In the genomic region with DNA sequence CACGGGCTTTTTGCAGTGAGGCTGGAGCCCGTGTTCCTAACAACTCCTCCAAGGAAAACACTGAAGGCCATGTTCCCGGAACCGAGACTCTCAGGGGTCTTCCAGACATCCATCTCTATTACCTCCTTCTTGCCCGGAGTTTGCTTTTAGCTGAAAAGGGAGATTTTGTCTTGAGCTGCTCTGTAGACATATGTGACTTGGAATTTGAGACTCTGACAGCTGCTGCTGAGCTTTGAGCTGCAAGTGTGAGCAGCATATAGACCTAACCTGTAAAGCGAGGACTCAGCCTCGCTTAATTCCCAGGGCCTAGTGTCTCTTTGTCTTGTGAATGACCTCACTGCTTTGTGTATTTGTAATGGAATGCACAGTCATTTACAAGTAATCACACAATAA, we compare ENCODE assay signal across 15 mouse cellular contexts. TPM values are rescaled to one million over a fixed set of nuclear protein-coding genes. Genes with fewer than 3 reads are reported as not detected.
DNase-seq lines count a peak whose midpoint lies in the region; ATAC-seq and TF ChIP-seq lines count a peak whose summit lies in the region.
"Had no signal": no experiment of that assay in that cellular context is flagged by ENCODE, and none has a peak within 500 bp of the region (broad histone marks: within the 10 kb centered on the region; RNA-seq: fewer than 3 reads in every experiment).

No protein-coding gene starts in this region.

- DNase-seq in forebrain, embryonic 14.5 days (ENCODE audit: low spot score) = no peak
- no peak for DNase-seq in kidney, adult 2 months
- DNase-seq in embryonic facial prominence, embryonic 11.5 days (ENCODE audit: low spot score) = peak; percentile 38
- DNase-seq in layer of hippocampus, postnatal 25 days (ENCODE audit: extremely low spot score in 1 of 2, low spot score in 1 of 2) = no peak
- DNase-seq in urinary bladder, adult 2 months (ENCODE audit: low spot score) = no peak
- DNase-seq: cerebellum, adult 9-11 months; spleen, adult 18-20 months; thymus, postnatal 36 days had no signal

- H3K9ac ChIP-seq in forebrain, embryonic 12.5 days = no peak overlapping the region
- no peak overlapping the region for H3K9ac ChIP-seq in forebrain, embryonic 14.5 days (ENCODE audit: low read length)
- no peak overlapping the region for H3K9ac ChIP-seq in kidney, embryonic 16.5 days (replicated peaks; ENCODE audit: low read length)
- H3K9ac ChIP-seq in embryonic facial prominence, embryonic 11.5 days (replicated peaks; ENCODE audit: low read length) = no peak overlapping the region; the same call in 1 of the 2 replicates
- no peak overlapping the region for H3K9ac ChIP-seq in neural tube, embryonic 13.5 days
- H3K9ac ChIP-seq: forebrain, embryonic 15.5 days; midbrain, embryonic 12.5 days had no signal

- ATAC-seq in forebrain, embryonic 12.5 days (ENCODE audit: low FRiP score) = no peak
- no peak for ATAC-seq in forebrain, embryonic 14.5 days
- peak; percentile 25; the same call in 1 of the 2 replicates for ATAC-seq in kidney, embryonic 16.5 days (ENCODE audit: low FRiP score, low TSS enrichment)
- ATAC-seq in embryonic facial prominence, embryonic 11.5 days (replicated peaks; ENCODE audit: insufficient number of reproducible peaks, low FRiP score, low TSS enrichment, low read depth) = peak; percentile 60; the same call in 1 of the 2 replicates
- ATAC-seq in neural tube, embryonic 13.5 days (ENCODE audit: low read depth) = no peak

- H3K9me3 ChIP-seq in forebrain, embryonic 12.5 days = no peaks in the 10 kb centered on the region
- H3K9me3 ChIP-seq in forebrain, embryonic 14.5 days (replicated peaks; ENCODE audit: control insufficient read depth, low read length) = no peaks in the 10 kb centered on the region
- no peaks in the 10 kb centered on the region for H3K9me3 ChIP-seq in kidney, embryonic 16.5 days (ENCODE audit: low read length)
- H3K9me3 ChIP-seq in embryonic facial prominence, embryonic 11.5 days (replicated peaks; ENCODE audit: control insufficient read depth, low read length) = no peaks in the 10 kb centered on the region
- no peaks in the 10 kb centered on the region for H3K9me3 ChIP-seq in neural tube, embryonic 13.5 days
- H3K9me3 ChIP-seq: forebrain, embryonic 15.5 days; hindbrain, embryonic 10.5 days; midbrain, embryonic 12.5 days had no signal

- H3K4me3 ChIP-seq in forebrain, embryonic 12.5 days (replicated peaks) = no peak overlapping the region
- H3K4me3 ChIP-seq in forebrain, embryonic 14.5 days (ENCODE audit: low read depth, low read length) = no peak overlapping the region
- H3K4me3 ChIP-seq in kidney, embryonic 16.5 days (ENCODE audit: low read length) = no peak overlapping the region
- no peak overlapping the region for H3K4me3 ChIP-seq in kidney, adult 2 months (ENCODE audit: insufficient read depth, low read depth, low read length)
- no peak overlapping the region for H3K4me3 ChIP-seq in embryonic facial prominence, embryonic 11.5 days (ENCODE audit: low read depth, low read length)
- no peak overlapping the region for H3K4me3 ChIP-seq in neural tube, embryonic 13.5 days
- H3K4me3 ChIP-seq: forebrain, embryonic 15.5 days; hindbrain, embryonic 10.5 days; midbrain, embryonic 12.5 days had no signal

- no peak for TF ChIP-seq CTCF in kidney, adult 2 months (conservative IDR thresholded peaks at IDR 0.05; ENCODE audit: insufficient read depth, insufficient read length, low read depth, low read length)

- no peaks in the 10 kb centered on the region for H3K27me3 ChIP-seq in forebrain, embryonic 12.5 days
- no peaks in the 10 kb centered on the region for H3K27me3 ChIP-seq in forebrain, embryonic 14.5 days (replicated peaks; ENCODE audit: control insufficient read depth, insufficient read depth, low read length)
- H3K27me3 ChIP-seq in kidney, embryonic 16.5 days (ENCODE audit: insufficient read depth, low read length) = no peaks in the 10 kb centered on the region
- no peaks in the 10 kb centered on the region for H3K27me3 ChIP-seq in kidney, adult 2 months (replicated peaks; ENCODE audit: control insufficient read depth, insufficient read depth, low read length)
- no peaks in the 10 kb centered on the region for H3K27me3 ChIP-seq in embryonic facial prominence, embryonic 11.5 days (ENCODE audit: control insufficient read depth, insufficient read depth, low read length)
- no peaks in the 10 kb centered on the region for H3K27me3 ChIP-seq in neural tube, embryonic 13.5 days
- H3K27me3 ChIP-seq: forebrain, embryonic 15.5 days; midbrain, embryonic 12.5 days had no signal

- H3K27ac ChIP-seq in forebrain, embryonic 12.5 days = 0 out of 2 replicates have a peak overlapping the region, but pooled peaks have one; percentile 25
- no peak overlapping the region for H3K27ac ChIP-seq in forebrain, embryonic 14.5 days (ENCODE audit: low read depth, low read length)
- peak overlapping the region; percentile 79 for H3K27ac ChIP-seq in kidney, embryonic 16.5 days (ENCODE audit: low read length)
- H3K27ac ChIP-seq in kidney, adult 2 months (ENCODE audit: insufficient read depth, low read depth, low read length) = no peak overlapping the region
- peak overlapping the region; percentile 62 for H3K27ac ChIP-seq in embryonic facial prominence, embryonic 11.5 days (replicated peaks; ENCODE audit: low read depth, low read length)
- 0 out of 2 replicates have a peak overlapping the region, but pooled peaks have one; percentile 29 for H3K27ac ChIP-seq in neural tube, embryonic 13.5 days (replicated peaks)
- H3K27ac ChIP-seq: forebrain, embryonic 15.5 days; midbrain, embryonic 12.5 days had no signal

- WGBS in forebrain, embryonic 12.5 days = 38% methylated on average over 7 of the region's 7 CpGs
- 29% methylated on average over 7 of the region's 7 CpGs for WGBS in forebrain, embryonic 14.5 days
- 17% methylated on average over 7 of the region's 7 CpGs for WGBS in kidney, embryonic 16.5 days
- 49% methylated on average over 7 of the region's 7 CpGs for WGBS in kidney, adult 2 months
- WGBS in embryonic facial prominence, embryonic 11.5 days = 32% methylated on average over 7 of the region's 7 CpGs
- 53% methylated on average over 7 of the region's 7 CpGs for WGBS in neural tube, embryonic 13.5 days

- TF ChIP-seq POLR2A in kidney, adult 2 months (IDR thresholded peaks at IDR 0.05; ENCODE audit: low read depth, low read length) = no peak

- H3K4me2 ChIP-seq in forebrain, embryonic 12.5 days = no peak overlapping the region
- no peak overlapping the region for H3K4me2 ChIP-seq in forebrain, embryonic 14.5 days (ENCODE audit: low read length)
- no peak overlapping the region for H3K4me2 ChIP-seq in kidney, embryonic 16.5 days (replicated peaks; ENCODE audit: low read depth, low read length)
- no peak overlapping the region for H3K4me2 ChIP-seq in embryonic facial prominence, embryonic 11.5 days (ENCODE audit: low read depth, low read length)
- H3K4me2 ChIP-seq in neural tube, embryonic 13.5 days = no peak overlapping the region
- H3K4me2 ChIP-seq: forebrain, embryonic 15.5 days; liver, embryonic 11.5 days; midbrain, embryonic 12.5 days had no signal

- H3K36me3 ChIP-seq in forebrain, embryonic 12.5 days (replicated peaks) = no peaks in the 10 kb centered on the region
- no peaks in the 10 kb centered on the region for H3K36me3 ChIP-seq in forebrain, embryonic 14.5 days (ENCODE audit: control insufficient read depth, insufficient read depth, low read length)
- no peaks in the 10 kb centered on the region for H3K36me3 ChIP-seq in kidney, embryonic 16.5 days (ENCODE audit: insufficient read depth, low read length)
- no peaks in the 10 kb centered on the region; the same call in 1 of the 2 replicates for H3K36me3 ChIP-seq in kidney, adult 2 months (ENCODE audit: control insufficient read depth, insufficient read depth, low read length)
- no peaks in the 10 kb centered on the region for H3K36me3 ChIP-seq in embryonic facial prominence, embryonic 11.5 days (replicated peaks; ENCODE audit: control insufficient read depth, insufficient read depth, low read depth, low read length)
- H3K36me3 ChIP-seq in neural tube, embryonic 13.5 days = no peaks in the 10 kb centered on the region
- H3K36me3 ChIP-seq: forebrain, embryonic 15.5 days; hindbrain, embryonic 10.5 days; midbrain, embryonic 12.5 days had no signal

- H3K4me1 ChIP-seq in forebrain, embryonic 12.5 days = peaks cover 18% of the 10 kb centered on the region
- peaks cover 10% of the 10 kb centered on the region; the same call in 1 of the 2 replicates for H3K4me1 ChIP-seq in forebrain, embryonic 14.5 days (ENCODE audit: control insufficient read depth, insufficient read depth, low read length)
- peaks cover 75% of the 10 kb centered on the region for H3K4me1 ChIP-seq in kidney, embryonic 16.5 days (ENCODE audit: insufficient read depth, low read length)
- peaks cover 18% of the 10 kb centered on the region for H3K4me1 ChIP-seq in kidney, adult 2 months (ENCODE audit: control insufficient read depth, insufficient read depth, low read length)
- H3K4me1 ChIP-seq in embryonic facial prominence, embryonic 11.5 days (ENCODE audit: control insufficient read depth, insufficient read depth, low read length) = no peaks in the 10 kb centered on the region
- H3K4me1 ChIP-seq in neural tube, embryonic 13.5 days (replicated peaks) = peaks cover 33% of the 10 kb centered on the region

RNA-seq across cellular contexts. Expression of a gene that starts 49.8 kb away (rescaled TPM):
- polyA plus RNA-seq in forebrain, embryonic 12.5 days (2016; fragmentation: Nextera tagmentation; extraction: Ambion mirVana) = 16.1 and 18.1 TPM in 2 replicates
- polyA plus RNA-seq in forebrain, embryonic 14.5 days (2014; fragmentation: Nextera tagmentation; extraction: Ambion mirVana) = 4.8 and 6.7 TPM in 2 replicates
- 54.0 and 66.8 TPM in 2 replicates for polyA plus RNA-seq in kidney, embryonic 16.5 days (2015; fragmentation: Nextera tagmentation; extraction: Ambion mirVana)
- 15.9 and 20.2 TPM in 2 replicates for polyA plus RNA-seq in kidney, adult 2 months (2012; rRNA removed)
- 23.3 and 27.7 TPM in 2 replicates for polyA plus RNA-seq in embryonic facial prominence, embryonic 11.5 days (2014; fragmentation: Nextera tagmentation; extraction: Ambion mirVana)
- 13.3 and 15.0 TPM in 2 replicates for polyA plus RNA-seq in neural tube, embryonic 13.5 days (2015; fragmentation: Nextera tagmentation; extraction: Ambion mirVana)
- total RNA-seq in layer of hippocampus, postnatal 25 days (2021) = 1 to 10 TPM; 7.2 to 8.6 TPM
- 137 and 189 TPM in 2 replicates for polyA plus RNA-seq in urinary bladder, adult 2 months (2012; rRNA removed)

Comparison
In these comparisons a context has a peak if more than half of its experiments do, and no peak if none do; other contexts are left out.
1. H3K27ac ChIP-seq: peak in forebrain, embryonic 12.5 days (single experiment), kidney, embryonic 16.5 days (single experiment), embryonic facial prominence, embryonic 11.5 days (single experiment) and neural tube, embryonic 13.5 days (single experiment); none in forebrain, embryonic 14.5 days (single experiment) and kidney, adult 2 months (single experiment).
2. ATAC-seq: peak in kidney, embryonic 16.5 days (single experiment) and embryonic facial prominence, embryonic 11.5 days (single experiment); none in forebrain, embryonic 12.5 days (single experiment), forebrain, embryonic 14.5 days (single experiment) and neural tube, embryonic 13.5 days (single experiment).